ENCODE assay signal across 31 mouse cellular contexts in the genomic region with DNA sequence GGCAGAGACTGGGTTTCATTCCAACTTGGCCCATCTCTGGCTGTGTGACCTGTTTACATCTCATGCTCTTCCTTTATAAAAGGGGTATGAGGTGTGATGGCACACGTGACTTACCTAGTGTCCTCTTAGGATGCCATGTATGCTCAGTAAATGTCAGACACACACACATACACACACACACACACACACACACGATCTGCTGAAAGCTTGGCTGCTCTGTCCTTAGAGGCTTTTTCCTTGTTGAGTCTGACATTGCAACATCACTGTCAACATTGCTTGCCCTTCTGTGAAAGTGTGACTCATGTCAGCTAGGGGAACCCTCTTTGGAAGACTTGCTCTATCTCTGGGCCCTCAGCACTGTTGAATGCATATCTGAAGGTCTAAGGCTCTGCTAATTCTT. TPM values are rescaled to one million over a fixed set of nuclear protein-coding genes. Genes with fewer than 3 reads are reported as not detected.
DNase-seq lines count a peak whose midpoint lies in the region; ATAC-seq lines count a peak whose summit lies in the region.
"Had no signal": no experiment of that assay in that cellular context is flagged by ENCODE, and none has a peak within 500 bp of the region (broad histone marks: within the 10 kb centered on the region; RNA-seq: fewer than 3 reads in every experiment).

No protein-coding gene starts in this region.

- H3K27ac ChIP-seq in liver, embryonic 15.5 days (replicated peaks): no peak overlapping the region
- H3K27ac ChIP-seq in hindbrain, embryonic 12.5 days: no peak overlapping the region
- H3K27ac ChIP-seq: embryonic facial prominence, embryonic 15.5 days; hindbrain, postnatal 0 days; limb, embryonic 12.5 days; midbrain, embryonic 12.5 days had no signal

- no peak for DNase-seq in liver
- peak; percentile 9 for DNase-seq in MEL-GATA-1-ER (ENCODE audit: extremely low read depth, low read depth)
- DNase-seq in B cell, adult 2 months: no peak
- no peak for DNase-seq in urinary bladder, postnatal 10 days (ENCODE audit: low spot score)
- DNase-seq: adrenal gland, postnatal 25 days; cerebellum, adult 9-11 months; gastrocnemius, postnatal 14 days; heart, adult 11 months; kidney, adult 9 months; kidney, postnatal 14 days; lung, adult 2 months; lung, postnatal 14 days had no signal

- no peak overlapping the region for H3K4me3 ChIP-seq in liver, embryonic 15.5 days (replicated peaks)
- H3K4me3 ChIP-seq in hindbrain, embryonic 12.5 days: no peak overlapping the region
- H3K4me3 ChIP-seq: embryonic facial prominence, embryonic 15.5 days; limb, embryonic 12.5 days; midbrain, embryonic 12.5 days had no signal

- 36% methylated on average over 2 of the region's 2 CpGs for WGBS in liver, embryonic 15.5 days (ENCODE audit: insufficient replicate concordance)
- 95% methylated on average over 2 of the region's 2 CpGs for WGBS in hindbrain, embryonic 12.5 days

- no peaks in the 10 kb centered on the region for H3K36me3 ChIP-seq in liver, embryonic 15.5 days (replicated peaks)
- no peaks in the 10 kb centered on the region for H3K36me3 ChIP-seq in hindbrain, embryonic 12.5 days
- H3K36me3 ChIP-seq: embryonic facial prominence, embryonic 15.5 days; G1E; limb, embryonic 12.5 days; midbrain, embryonic 12.5 days had no signal

- H3K9ac ChIP-seq in liver, embryonic 15.5 days: no peak overlapping the region
- no peak overlapping the region for H3K9ac ChIP-seq in hindbrain, embryonic 12.5 days
- H3K9ac ChIP-seq: embryonic facial prominence, embryonic 15.5 days; limb, embryonic 12.5 days; midbrain, embryonic 12.5 days had no signal

- ATAC-seq in liver, embryonic 15.5 days (ENCODE audit: insufficient read depth): peak; percentile 68
- 0 out of 2 replicates have a peak, but pooled peaks have one; percentile 19 for ATAC-seq in megakaryocyte progenitor cell, adult 5-6 weeks (replicated peaks; ENCODE audit: poor library complexity)
- no peak for ATAC-seq in hindbrain, embryonic 12.5 days (ENCODE audit: low FRiP score)
- ATAC-seq: forebrain, embryonic 16.5 days; hindbrain, postnatal 0 days; intestine, embryonic 16.5 days had no signal

- no peak overlapping the region for H3K4me2 ChIP-seq in liver, embryonic 15.5 days
- no peak overlapping the region for H3K4me2 ChIP-seq in hindbrain, embryonic 12.5 days (replicated peaks)
- H3K4me2 ChIP-seq: embryonic facial prominence, embryonic 15.5 days; heart, embryonic 11.5 days; limb, embryonic 12.5 days; midbrain, embryonic 12.5 days had no signal

- H3K27me3 ChIP-seq in liver, embryonic 15.5 days: peaks cover 24% of the 10 kb centered on the region
- peaks cover 29% of the 10 kb centered on the region for H3K27me3 ChIP-seq in hindbrain, embryonic 12.5 days
- H3K27me3 ChIP-seq: CH12.LX had no signal

- H3K9me3 ChIP-seq in liver, embryonic 15.5 days (replicated peaks): no peaks in the 10 kb centered on the region
- no peaks in the 10 kb centered on the region for H3K9me3 ChIP-seq in hindbrain, embryonic 12.5 days (replicated peaks)
- H3K9me3 ChIP-seq: embryonic facial prominence, embryonic 15.5 days; limb, embryonic 12.5 days; midbrain, embryonic 12.5 days had no signal

- H3K4me1 ChIP-seq in liver, embryonic 15.5 days (replicated peaks): peaks cover 20% of the 10 kb centered on the region
- peaks cover 3% of the 10 kb centered on the region for H3K4me1 ChIP-seq in hindbrain, embryonic 12.5 days
- H3K4me1 ChIP-seq: embryonic facial prominence, embryonic 15.5 days had no signal

RNA-seq across cellular contexts. Expression of a gene that starts 3.1 kb away (rescaled TPM):
- 0.06 TPM in 1 of 2 replicates, not detected in the other for polyA plus RNA-seq in liver, embryonic 15.5 days (2015; fragmentation: Nextera tagmentation; extraction: Ambion mirVana)
- not detected in 2 replicates for total RNA-seq in megakaryocyte progenitor cell, adult 5-6 weeks (2015)
- not detected in 2 replicates for total RNA-seq in megakaryocyte progenitor cell, adult 5-6 weeks (2017)
- 0.08 and 0.12 TPM in 2 replicates for polyA plus RNA-seq in hindbrain, embryonic 12.5 days (2016; fragmentation: Nextera tagmentation; extraction: Ambion mirVana)
- total RNA-seq: common myeloid progenitor, adult 5-6 weeks; gastrocnemius, postnatal 14 days; hematopoietic stem cell, adult 5-6 weeks; layer of hippocampus, adult 18-20 months; left cerebral cortex, postnatal 14 days; megakaryocyte, adult 5-6 weeks; monocyte, adult 5-6 weeks had no signal
- polyA plus RNA-seq: heart, embryonic 11.5 days; heart, postnatal 0 days had no signal
